ENCODE assay signal across 9 mouse cellular contexts in genomic region chr9:121162789-121163188, GRCm38 (mm10).
A peak's percentile ranks its signal among the peaks of the same experiment; 100 is the strongest.
DNase-seq lines count a peak whose midpoint lies in the region; ATAC-seq and TF ChIP-seq lines count a peak whose summit lies in the region.
"Had no signal": no experiment of that assay in that cellular context is flagged by ENCODE, and none has a peak within 500 bp of the region (broad histone marks: within the 10 kb centered on the region; RNA-seq: fewer than 3 reads in every experiment).

No protein-coding gene starts in this region.

- peak; percentile 40 for DNase-seq in embryo, embryonic 10 days (ENCODE audit: low spot score)
- no peak for DNase-seq in embryo, embryonic 9.5 days (ENCODE audit: extremely low spot score)
- peak; percentile 7 for DNase-seq in liver, adult 2 months (ENCODE audit: extremely low read depth, low read depth, low spot score)
- DNase-seq in liver, embryonic 11.5 days (ENCODE audit: low spot score), result no peak
- peak; percentile 57 for DNase-seq in brain, adult 2 months (ENCODE audit: low read depth, low spot score)
- peak; percentile 50 for DNase-seq in lung, postnatal 0 days (ENCODE audit: low spot score)
- DNase-seq in testis, postnatal 14 days (ENCODE audit: low spot score), result no peak
- DNase-seq in right cerebral cortex, postnatal 25 days, result no peak

- H3K27ac ChIP-seq in liver, adult 2 months (replicated peaks; ENCODE audit: insufficient read depth, low read depth, low read length), result no peak overlapping the region
- no peak overlapping the region for H3K27ac ChIP-seq in liver, embryonic 11.5 days (ENCODE audit: low read depth, low read length)
- no peak overlapping the region for H3K27ac ChIP-seq in lung, postnatal 0 days (ENCODE audit: low read length)

- H3K4me2 ChIP-seq in liver, embryonic 11.5 days, result no peak overlapping the region
- H3K4me2 ChIP-seq in lung, postnatal 0 days (replicated peaks; ENCODE audit: low read depth, low read length), result no peak overlapping the region

- no peaks in the 10 kb centered on the region for H3K79me2 ChIP-seq in liver, adult 2 months (ENCODE audit: control insufficient read depth, insufficient read depth, low read length)

- H3K4me3 ChIP-seq in liver, adult 2 months (ENCODE audit: insufficient read depth, low read depth, low read length), result no peak overlapping the region
- no peak overlapping the region for H3K4me3 ChIP-seq in liver, embryonic 11.5 days (ENCODE audit: low read depth, low read length)
- H3K4me3 ChIP-seq in lung, postnatal 0 days (ENCODE audit: low read depth, low read length), result no peak overlapping the region
- H3K4me3 ChIP-seq: myocyte had no signal

- H3K4me1 ChIP-seq in liver, adult 2 months (ENCODE audit: control insufficient read depth, insufficient read depth, low read length), result no peaks in the 10 kb centered on the region
- no peaks in the 10 kb centered on the region for H3K4me1 ChIP-seq in liver, embryonic 11.5 days (replicated peaks; ENCODE audit: control insufficient read depth, insufficient read depth, low read length)
- H3K4me1 ChIP-seq in lung, postnatal 0 days (ENCODE audit: insufficient read depth, low read depth, low read length), result no peaks in the 10 kb centered on the region

- H3K9ac ChIP-seq in liver, adult 2 months (ENCODE audit: low read depth, low read length), result no peak overlapping the region
- no peak overlapping the region for H3K9ac ChIP-seq in liver, embryonic 11.5 days (ENCODE audit: low read depth, low read length)
- H3K9ac ChIP-seq in lung, postnatal 0 days (replicated peaks; ENCODE audit: low read depth), result no peak overlapping the region

- H3K9me3 ChIP-seq in liver, embryonic 11.5 days (ENCODE audit: control insufficient read depth, low read length), result no peaks in the 10 kb centered on the region
- no peaks in the 10 kb centered on the region for H3K9me3 ChIP-seq in lung, postnatal 0 days (ENCODE audit: low read length)

- ATAC-seq in liver, embryonic 11.5 days (replicated peaks; ENCODE audit: low FRiP score), result no peak
- ATAC-seq in lung, postnatal 0 days, result no peak

- TF ChIP-seq EP300 in lung, postnatal 0 days (IDR thresholded peaks at IDR 0.05), result no peak

- TF ChIP-seq POLR2A in liver, adult 2 months (IDR thresholded peaks at IDR 0.05; ENCODE audit: extremely low read depth, insufficient read depth, low read length), result no peak

- WGBS in liver, adult 2 months, result 29% methylated on average over 5 of the region's 5 CpGs
- WGBS in liver, embryonic 11.5 days, result 38% methylated on average over 5 of the region's 5 CpGs
- WGBS in lung, postnatal 0 days, result 38% methylated on average over 5 of the region's 5 CpGs

- H3K36me3 ChIP-seq in liver, adult 2 months (ENCODE audit: control insufficient read depth, insufficient read depth, low read length), result no peaks in the 10 kb centered on the region
- H3K36me3 ChIP-seq in liver, embryonic 11.5 days (ENCODE audit: control insufficient read depth, insufficient read depth, low read length), result no peaks in the 10 kb centered on the region
- no peaks in the 10 kb centered on the region for H3K36me3 ChIP-seq in lung, postnatal 0 days (ENCODE audit: insufficient read depth, low read length)

- peak; percentile 47; the same call in 1 of the 2 replicates for TF ChIP-seq CTCF in liver, adult 2 months (IDR thresholded peaks at IDR 0.05; ENCODE audit: low read depth, low read length)
- peak; percentile 68 for TF ChIP-seq CTCF in lung, postnatal 0 days (IDR thresholded peaks at IDR 0.05)

- H3K27me3 ChIP-seq in liver, adult 2 months (ENCODE audit: control insufficient read depth, insufficient read depth, low read length), result no peaks in the 10 kb centered on the region
- no peaks in the 10 kb centered on the region for H3K27me3 ChIP-seq in liver, embryonic 11.5 days (replicated peaks; ENCODE audit: control insufficient read depth, insufficient read depth, low read length)
- H3K27me3 ChIP-seq in lung, postnatal 0 days (replicated peaks; ENCODE audit: insufficient read depth, low read length), result no peaks in the 10 kb centered on the region

Comparison
In these comparisons a context has a peak if more than half of its experiments do, and no peak if none do; other contexts are left out.
1. DNase-seq: peak in embryo, embryonic 10 days (single experiment), liver, adult 2 months (single experiment), brain, adult 2 months (single experiment) and lung, postnatal 0 days (single experiment); none in embryo, embryonic 9.5 days (single experiment), liver, embryonic 11.5 days (single experiment), testis, postnatal 14 days (single experiment) and right cerebral cortex, postnatal 25 days (single experiment).